ENCODE assay signal across 9 mouse cellular contexts in the genomic region with DNA sequence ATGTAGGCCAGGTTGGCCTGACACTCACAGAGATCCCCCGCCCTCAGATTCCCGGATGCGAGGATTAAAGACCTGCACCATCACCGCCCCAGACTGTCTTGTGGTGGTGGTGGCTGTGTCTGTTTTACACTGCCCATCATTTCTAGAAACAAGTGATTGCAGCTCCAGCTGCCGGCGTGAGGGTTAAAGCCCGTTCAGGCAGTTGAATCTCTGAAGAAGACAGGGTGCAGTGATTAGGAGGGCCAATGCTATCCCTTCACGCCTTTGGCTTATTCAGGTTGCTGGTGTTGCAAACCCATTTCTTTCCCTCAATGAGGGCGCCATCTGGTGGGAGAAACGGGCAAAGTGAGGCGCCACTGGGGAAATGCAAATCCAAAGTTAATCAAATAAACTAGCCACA.
DNase-seq lines count a peak whose midpoint lies in the region; TF ChIP-seq lines count a peak whose summit lies in the region.
"Had no signal": no experiment of that assay in that cellular context is flagged by ENCODE, and none has a peak within 500 bp of the region (broad histone marks: within the 10 kb centered on the region; RNA-seq: fewer than 3 reads in every experiment).

No protein-coding gene starts in this region.

- no peak overlapping the region for H3K4me3 ChIP-seq in lung, adult 2 months (replicated peaks; ENCODE audit: extremely low read depth, low read depth, low read length)
- H3K4me3 ChIP-seq: erythroblast, embryonic 14.5 days had no signal

- no peak for TF ChIP-seq POLR2A in lung, adult 2 months (IDR thresholded peaks at IDR 0.05; ENCODE audit: borderline replicate concordance, extremely low read depth, low read depth, low read length)

- peak; percentile 80 to 84 for DNase-seq in B cell, adult 2 months
- peak; percentile 72 to 75 for DNase-seq in adrenal gland, adult 18-20 months (ENCODE audit: low spot score in 2 of 2)
- DNase-seq in embryo, embryonic 10 days (ENCODE audit: low spot score), result peak; percentile 76
- DNase-seq in gastrocnemius, postnatal 36 days, result peak; percentile 72
- peak; percentile 65 to 75 for DNase-seq in kidney, postnatal 25 days
- peak; percentile 65 for DNase-seq in lung, adult 2 months
- DNase-seq in ovary, postnatal 10 days (ENCODE audit: low spot score), result peak; percentile 57
- peak; percentile 55 for DNase-seq in thymus, postnatal 14 days

- no peaks in the 10 kb centered on the region for H3K4me1 ChIP-seq in lung, adult 2 months (ENCODE audit: control insufficient read depth, insufficient read depth, low read length)

- WGBS in lung, adult 2 months, result 28% methylated on average over 11 of the region's 11 CpGs

- intact Hi-C loops in gastrocnemius, postnatal 36 days (cut with DNase I), result loop anchor here (5.0 kb wide), 1 partner anchor 410 kb away; no protein-coding TSS in a partner anchor

- peak; percentile 72 for TF ChIP-seq CTCF in lung, adult 2 months (IDR thresholded peaks at IDR 0.05; ENCODE audit: insufficient read depth, low read length)
